Mouse (Mus musculus) kidney, adult 18-20 months (tissue): Measurements from ENCODE around the gene Tbc1d21.
A peak's percentile ranks its signal among the peaks of the same experiment; 100 is the strongest.

ENCODE experiments used
- DNase-seq: peaks from one replicate; pipeline ENCODE4 v3.0.0; 2021

The Tbc1d21 gene

GRCm38 (mm10) chr9:58370355-58370754 lies at the start of gene Tbc1d21:
Gene Tbc1d21, minus strand, starts transcription at chr9:58370455.
- DNase-seq, result no peak

GRCm38 (mm10) chr9:58411556-58411955 lies 41.3 kb upstream of the Tbc1d21 start:
- DNase-seq, result no peak

- DNase-seq, result peak; percentile 13
Observed at GRCm38 (mm10) chr9:58410057-58410735, 39.9 kb upstream of the Tbc1d21 start.

GRCm38 (mm10) chr9:58409247-58409646 lies 39.0 kb upstream of the Tbc1d21 start:
- DNase-seq, result no peak

GRCm38 (mm10) chr9:58404412-58404811 lies 34.2 kb upstream of the Tbc1d21 start:
- DNase-seq, result no peak

GRCm38 (mm10) chr9:58401371-58402082 lies 31.3 kb upstream of the Tbc1d21 start:
- DNase-seq, result no peak

GRCm38 (mm10) chr9:58399609-58400008 lies 29.4 kb upstream of the Tbc1d21 start:
- DNase-seq, result no peak

GRCm38 (mm10) chr9:58394605-58395004 lies 24.4 kb upstream of the Tbc1d21 start:
- no peak for DNase-seq

GRCm38 (mm10) chr9:58393875-58394274 lies 23.6 kb upstream of the Tbc1d21 start:
- DNase-seq, result no peak

- DNase-seq, result no peak
Observed at GRCm38 (mm10) chr9:58388381-58388780, 18.1 kb upstream of the Tbc1d21 start.

- no peak for DNase-seq
Observed at GRCm38 (mm10) chr9:58378878-58379277, 8.6 kb upstream of the Tbc1d21 start.

- no peak for DNase-seq
Observed at GRCm38 (mm10) chr9:58373912-58374431, 3.7 kb upstream of the Tbc1d21 start.

- no peak for DNase-seq
Observed at GRCm38 (mm10) chr9:58371914-58372313, 1.7 kb upstream of the Tbc1d21 start.

- DNase-seq, result peak; percentile 21
Observed at GRCm38 (mm10) chr9:58369644-58370043, 611 bp downstream of the Tbc1d21 start.

GRCm38 (mm10) chr9:58364325-58364724 lies 5.9 kb downstream of the Tbc1d21 start:
- DNase-seq, result no peak

- no peak for DNase-seq
Observed at GRCm38 (mm10) chr9:58361956-58362355, 8.3 kb downstream of the Tbc1d21 start.

GRCm38 (mm10) chr9:58361373-58361772 lies 8.9 kb downstream of the Tbc1d21 start:
- no peak for DNase-seq

- no peak for DNase-seq
Observed at GRCm38 (mm10) chr9:58355262-58356050, 14.8 kb downstream of the Tbc1d21 start.

- DNase-seq, result no peak
Observed at GRCm38 (mm10) chr9:58354701-58355100, 15.6 kb downstream of the Tbc1d21 start.

- no peak for DNase-seq
Observed at GRCm38 (mm10) chr9:58353224-58353623, 17.0 kb downstream of the Tbc1d21 start.

- no peak for DNase-seq
Observed at GRCm38 (mm10) chr9:58347795-58348194, 22.5 kb downstream of the Tbc1d21 start.

- no peak for DNase-seq
Observed at GRCm38 (mm10) chr9:58346498-58346897, 23.8 kb downstream of the Tbc1d21 start.

GRCm38 (mm10) chr9:58345963-58346362 lies 24.3 kb downstream of the Tbc1d21 start:
- DNase-seq, result no peak
